Mouse (Mus musculus): ENCODE data around the gene Fetub. TPM values are rescaled to one million over a fixed set of nuclear protein-coding genes. Genes with fewer than 3 reads are reported as not detected.

The Fetub gene
- polyA plus RNA-seq (2021; fragmentation: Nextera tagmentation): not detected in 2 replicates
- long read RNA-seq, experiment 1: 0 reads
- long read RNA-seq, experiment 2: 0 reads

DNA sequence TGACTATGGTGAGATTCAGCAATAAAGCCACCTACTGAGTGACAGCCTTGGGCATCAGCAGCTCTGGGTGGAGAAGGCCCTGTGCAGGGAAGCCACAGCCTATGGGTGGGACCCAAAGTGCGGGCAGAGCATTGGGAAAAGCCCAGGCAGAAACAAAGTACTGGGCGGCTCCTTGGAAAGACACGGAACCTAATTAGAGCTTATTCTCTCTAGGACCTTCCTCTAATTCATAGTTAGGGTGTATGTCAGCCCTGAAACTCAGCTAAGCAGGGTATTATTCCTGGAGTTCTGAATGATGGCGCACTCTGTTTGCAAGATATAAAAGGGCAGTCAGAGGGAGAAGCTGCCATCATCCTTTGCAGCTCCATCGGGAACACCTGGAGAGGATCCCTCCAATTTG lies at the start of gene Fetub:
Gene Fetub (plus strand): TSS at position 301 of the 400 bp plus-strand sequence.

DNA sequence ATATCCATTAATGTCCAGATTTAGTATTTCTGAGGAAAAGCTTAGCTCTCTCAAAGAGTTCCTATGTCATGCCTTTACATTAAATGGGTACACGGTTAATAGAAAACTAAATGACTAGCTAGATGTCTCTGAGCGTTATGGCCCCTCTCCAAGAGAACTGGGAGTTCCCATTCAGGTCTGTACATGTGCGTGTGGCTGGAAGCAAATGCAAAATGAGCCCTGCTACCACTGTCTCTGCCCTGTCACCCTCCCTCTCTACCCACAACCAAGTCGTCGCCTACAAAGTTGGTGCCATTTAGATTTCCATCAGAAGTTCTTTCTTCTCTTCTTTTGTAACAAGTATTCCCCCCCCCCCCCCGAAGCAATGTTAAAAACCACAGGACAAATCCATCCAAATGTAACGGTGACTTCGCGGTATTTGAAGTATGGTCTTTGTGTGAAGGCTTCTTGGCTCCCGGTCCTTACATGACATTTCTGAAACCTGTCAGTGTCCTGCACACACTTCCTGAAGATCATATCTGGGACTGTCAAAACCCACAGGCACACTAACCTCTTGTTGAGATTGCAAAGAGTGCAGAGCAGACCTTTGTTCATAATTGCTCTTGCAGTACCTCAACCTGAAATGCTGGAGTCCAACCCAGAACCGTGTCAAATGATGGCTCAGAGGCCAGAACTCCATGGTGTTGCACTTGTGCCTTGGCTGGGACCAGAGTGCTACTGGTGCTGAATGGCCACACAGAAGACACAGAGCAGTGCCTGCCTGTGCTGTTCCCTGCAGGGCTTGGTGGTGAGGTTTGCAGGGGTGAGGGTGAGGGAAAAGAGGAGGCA lies 27.2 kb upstream of the Fetub start, which contains the start of gene Ahsg:
Gene Ahsg (plus strand): TSS at position 595 of the 828 bp plus-strand sequence.

DNA sequence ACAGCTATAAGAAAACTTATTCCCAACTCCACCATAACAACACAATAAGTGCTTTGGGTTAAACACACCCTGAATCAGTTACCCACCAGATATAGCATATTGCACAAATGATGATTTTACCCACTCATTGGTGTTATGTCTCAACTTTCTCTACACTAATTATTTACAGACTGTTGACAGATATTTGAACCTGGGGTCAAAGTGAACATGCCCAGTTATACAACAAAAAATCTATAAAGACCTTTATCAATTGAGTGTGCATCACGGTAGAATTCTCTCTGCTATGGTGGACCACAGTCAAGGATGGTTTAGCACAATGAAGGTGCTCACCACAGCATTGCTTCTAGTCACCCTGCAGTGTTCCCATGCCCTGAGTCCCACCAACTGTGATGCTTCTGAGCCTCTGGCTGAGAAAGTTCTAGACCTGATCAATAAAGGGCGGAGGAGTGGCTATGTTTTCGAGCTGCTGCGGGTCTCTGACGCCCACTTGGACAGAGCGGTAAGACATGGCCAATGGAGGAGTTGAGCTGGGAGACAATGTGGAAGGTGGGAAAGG lies 32.8 kb downstream of the Fetub start, which contains the start of gene Hrg:
Gene Hrg (plus strand): TSS at position 233 of the 556 bp plus-strand sequence.

Other genes starting within 250 kb of the Fetub start
- gene Crygs, start 106.8 kb upstream of the Fetub start, polyA plus RNA-seq (2021; fragmentation: Nextera tagmentation): not detected in 2 replicates
- 9.8 and 11.0 TPM in 2 replicates for gene Tbccd1, start 60.7 kb upstream of the Fetub start, polyA plus RNA-seq (2021; fragmentation: Nextera tagmentation)
- gene Dnajb11, start 60.5 kb upstream of the Fetub start, polyA plus RNA-seq (2021; fragmentation: Nextera tagmentation): 87.3 and 90.5 TPM in 2 replicates
- gene Ahsg, start 27.1 kb upstream of the Fetub start, polyA plus RNA-seq (2021; fragmentation: Nextera tagmentation): not detected in 2 replicates
- gene Hrg, start 32.7 kb downstream of the Fetub start, polyA plus RNA-seq (2021; fragmentation: Nextera tagmentation): not detected in 2 replicates
- 0.19 TPM in 1 of 2 replicates, not detected in the other for gene Kng2, start 111.1 kb downstream of the Fetub start, polyA plus RNA-seq (2021; fragmentation: Nextera tagmentation)
- not detected in 2 replicates for gene Kng1, start 139.5 kb downstream of the Fetub start, polyA plus RNA-seq (2021; fragmentation: Nextera tagmentation)
- gene Eif4a2, start 189.1 kb downstream of the Fetub start, polyA plus RNA-seq (2021; fragmentation: Nextera tagmentation): 873 and 1,249 TPM in 2 replicates
- 15.0 and 20.4 TPM in 2 replicates for gene Rfc4, start 209.4 kb downstream of the Fetub start, polyA plus RNA-seq (2021; fragmentation: Nextera tagmentation)
- 0.15 TPM in 1 of 2 replicates, not detected in the other for gene Adipoq, start 228.2 kb downstream of the Fetub start, polyA plus RNA-seq (2021; fragmentation: Nextera tagmentation)